Mouse (Mus musculus): ENCODE measurements around the gene Mpc1.
"Not testable (repeated sequence)": the region's sequence is repeated elsewhere in the genome, so short reads cannot be mapped to it uniquely, and the experiment has no call there.

- TF ChIP-seq CTCF (IDR thresholded peaks at IDR 0.05; ENCODE audit: control insufficient read depth, insufficient read depth, insufficient replicate concordance, low read depth, low read length); POLR2A (IDR thresholded peaks at IDR 0.05; ENCODE audit: control insufficient read depth, low read depth, low read length): not testable (repeated sequence)
Measured at GRCm38 (mm10) chr17:8337159-8337558, 54.5 kb downstream of the Mpc1 start, which contains the start of gene Prr18.

Data from testis, adult 2 months (tissue).